Mouse (Mus musculus) kidney, postnatal 25 days (tissue): ENCODE measurements around the gene Slc26a5.

Source experiments
- DNase-seq, 2 experiments: peaks; one replicate each; pipeline ENCODE4 v3.0.0; 2021; ENCODE audit warnings: mixed read lengths in 2 of 2

Slc26a5 gene

DNA sequence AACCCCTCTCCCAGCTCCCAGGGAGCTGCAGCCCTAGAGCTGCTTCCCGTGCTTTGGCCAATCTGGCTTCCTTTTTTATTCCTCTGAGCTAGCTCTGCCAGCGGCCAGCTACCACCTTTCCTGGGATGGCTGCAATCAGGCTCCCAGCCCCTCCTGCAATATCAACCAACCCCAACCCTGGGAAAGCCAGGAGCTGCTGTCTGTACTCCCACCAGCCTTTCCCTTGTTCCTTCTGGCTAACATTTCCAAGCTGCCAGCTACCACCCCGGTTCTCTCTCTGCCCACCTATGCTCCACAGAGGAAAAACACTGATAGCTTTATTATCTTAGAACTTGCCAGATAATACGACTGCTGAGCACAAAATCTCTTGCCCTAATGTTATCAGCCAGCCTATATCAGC, 60.6 kb downstream of the Slc26a5 start:
- no peak for DNase-seq

GRCm38 (mm10) chr5:21803691-21804188, 61.7 kb downstream of the Slc26a5 start:
- no peak for DNase-seq

- DNase-seq = no peak
These were observed 62.5 kb downstream of the Slc26a5 start for GRCm38 (mm10) chr5:21802907-21803306.

DNA sequence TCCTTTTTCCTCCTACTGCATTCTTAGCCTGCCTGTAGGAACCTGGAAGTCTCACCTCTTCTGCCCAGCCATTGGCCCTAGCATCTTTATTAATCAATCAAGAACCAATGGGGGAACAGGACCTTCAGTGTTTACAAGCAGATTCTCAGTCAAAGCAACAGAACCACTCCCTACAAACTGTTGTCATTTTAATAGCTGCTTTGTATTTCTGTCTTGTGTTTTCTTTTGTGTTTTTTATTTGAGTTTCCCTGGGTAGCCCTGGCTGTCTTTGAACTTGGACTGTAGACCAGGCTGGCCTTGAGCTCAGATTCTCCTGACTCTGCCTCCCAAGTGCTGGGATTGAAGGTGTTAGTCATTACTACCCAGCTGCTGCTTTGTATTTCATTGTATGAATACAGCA, 73.2 kb downstream of the Slc26a5 start:
- no peak for DNase-seq

DNA sequence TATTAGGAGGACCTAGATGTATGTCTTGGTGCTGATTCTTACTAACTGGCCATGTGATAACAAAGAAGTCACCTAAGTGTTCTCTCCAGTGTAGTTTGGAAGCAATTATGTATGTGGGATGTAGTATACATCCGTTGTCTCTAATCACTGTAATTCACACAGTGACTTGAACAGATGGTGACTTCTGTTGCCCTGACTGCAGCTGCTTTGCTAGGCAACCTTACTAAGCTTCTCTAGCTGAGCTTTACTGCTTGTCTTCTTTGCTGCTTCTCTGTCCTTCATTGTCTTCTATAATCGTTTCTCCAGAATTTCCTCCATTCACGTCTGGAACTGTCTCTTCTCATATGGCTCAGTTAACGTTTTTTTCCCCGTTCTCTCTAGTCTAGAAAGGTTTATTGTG, 76.3 kb downstream of the Slc26a5 start:
- no peak for DNase-seq

DNA sequence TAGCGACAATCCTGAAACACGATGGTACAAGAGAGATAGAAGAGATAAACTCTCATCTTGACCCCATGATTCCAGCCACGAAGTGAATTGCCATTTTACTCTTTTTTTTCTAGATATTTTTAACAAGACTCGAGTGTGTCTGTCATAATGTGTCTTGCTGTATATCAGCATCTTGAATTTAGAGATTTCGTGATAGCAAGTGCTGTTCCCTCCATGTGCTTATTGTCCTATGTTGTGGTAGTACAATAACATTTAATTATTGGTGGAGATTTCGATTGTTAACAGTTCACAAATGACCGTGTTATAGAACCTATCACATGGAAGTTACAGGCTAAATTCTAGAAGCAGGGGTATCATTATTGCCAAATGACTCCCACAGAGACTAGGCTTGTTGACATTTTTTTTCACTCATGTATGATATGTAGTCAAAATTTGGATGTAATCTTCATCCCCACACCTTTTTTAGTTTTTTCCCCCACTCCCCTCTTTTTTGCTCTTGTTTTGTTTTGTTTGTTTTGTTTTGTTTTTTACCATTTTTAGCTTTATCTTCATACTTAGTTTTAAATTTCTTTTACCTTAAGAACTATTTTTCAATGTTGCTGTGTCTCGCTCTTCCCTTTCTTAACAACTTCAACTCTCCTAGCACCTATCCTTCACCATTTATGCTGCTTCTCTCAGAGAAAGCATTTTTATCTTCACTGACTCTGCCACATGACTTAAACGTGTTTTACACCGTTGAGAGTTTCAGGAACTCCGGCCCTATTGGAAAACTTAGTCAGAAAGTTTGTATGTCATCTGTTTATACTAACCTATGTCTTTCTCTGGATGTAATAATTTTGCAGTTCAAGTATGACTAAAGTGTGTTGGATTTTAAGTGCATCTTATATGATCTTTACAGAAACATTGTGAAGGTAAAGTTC, 78.0 kb downstream of the Slc26a5 start:
- DNase-seq = no peak

DNA sequence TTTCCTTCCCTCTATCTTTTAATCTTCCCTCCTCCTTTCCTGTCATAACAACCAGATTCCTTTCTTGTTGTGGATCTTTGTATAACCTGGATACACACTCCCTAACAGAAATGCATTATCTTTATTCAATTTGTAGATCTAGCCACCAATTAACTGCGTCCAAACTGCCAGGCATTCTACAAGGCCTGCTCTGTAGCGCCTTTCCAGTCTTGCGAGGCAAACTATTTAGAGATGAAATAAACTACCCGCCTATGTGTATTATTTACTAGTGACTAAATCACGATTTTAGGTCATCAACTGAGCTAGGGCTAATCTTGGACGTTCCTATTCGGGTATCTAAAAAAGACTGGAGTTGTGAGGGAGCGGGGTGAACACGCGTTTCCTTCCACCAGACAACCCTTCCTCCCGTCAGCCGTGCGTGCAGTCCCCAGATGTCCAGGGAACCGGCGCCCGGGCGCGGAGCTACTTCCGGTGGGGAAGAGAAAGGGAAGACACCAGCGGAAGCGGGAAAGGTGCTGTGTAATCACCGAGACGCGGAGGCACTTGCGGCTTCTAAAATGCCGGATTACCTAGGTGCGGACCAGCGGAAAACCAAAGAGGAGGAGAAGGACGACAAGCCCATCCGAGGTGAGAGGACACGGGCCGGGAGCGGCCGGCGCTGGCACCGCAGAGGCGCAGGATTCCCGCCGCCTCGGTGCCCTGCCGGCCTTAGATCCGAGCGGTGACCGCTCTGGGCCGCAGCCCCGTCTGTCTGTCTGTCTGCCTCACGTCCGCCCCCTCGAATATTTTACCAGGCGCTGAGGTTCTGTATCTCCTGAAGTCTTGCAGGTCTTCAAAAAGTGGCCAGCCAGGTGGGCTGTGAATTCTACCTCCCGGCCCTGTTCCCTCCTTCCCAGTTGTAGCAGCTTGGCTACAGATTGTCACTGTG, 78.9 kb downstream of the Slc26a5 start:
- DNase-seq = peak; percentile 91 to 95

GRCm38 (mm10) chr5:21785776-21786175, 79.6 kb downstream of the Slc26a5 start:
- DNase-seq = no peak

GRCm38 (mm10) chr5:21785053-21785452, 80.4 kb downstream of the Slc26a5 start, which contains the start of the genes Dnajc2 and Psmc2:
Dnajc2 (minus strand) TSS chr5:21785251.
Psmc2 (plus strand) TSS chr5:21785283.
- DNase-seq = peak; percentile 90 to 96

DNA sequence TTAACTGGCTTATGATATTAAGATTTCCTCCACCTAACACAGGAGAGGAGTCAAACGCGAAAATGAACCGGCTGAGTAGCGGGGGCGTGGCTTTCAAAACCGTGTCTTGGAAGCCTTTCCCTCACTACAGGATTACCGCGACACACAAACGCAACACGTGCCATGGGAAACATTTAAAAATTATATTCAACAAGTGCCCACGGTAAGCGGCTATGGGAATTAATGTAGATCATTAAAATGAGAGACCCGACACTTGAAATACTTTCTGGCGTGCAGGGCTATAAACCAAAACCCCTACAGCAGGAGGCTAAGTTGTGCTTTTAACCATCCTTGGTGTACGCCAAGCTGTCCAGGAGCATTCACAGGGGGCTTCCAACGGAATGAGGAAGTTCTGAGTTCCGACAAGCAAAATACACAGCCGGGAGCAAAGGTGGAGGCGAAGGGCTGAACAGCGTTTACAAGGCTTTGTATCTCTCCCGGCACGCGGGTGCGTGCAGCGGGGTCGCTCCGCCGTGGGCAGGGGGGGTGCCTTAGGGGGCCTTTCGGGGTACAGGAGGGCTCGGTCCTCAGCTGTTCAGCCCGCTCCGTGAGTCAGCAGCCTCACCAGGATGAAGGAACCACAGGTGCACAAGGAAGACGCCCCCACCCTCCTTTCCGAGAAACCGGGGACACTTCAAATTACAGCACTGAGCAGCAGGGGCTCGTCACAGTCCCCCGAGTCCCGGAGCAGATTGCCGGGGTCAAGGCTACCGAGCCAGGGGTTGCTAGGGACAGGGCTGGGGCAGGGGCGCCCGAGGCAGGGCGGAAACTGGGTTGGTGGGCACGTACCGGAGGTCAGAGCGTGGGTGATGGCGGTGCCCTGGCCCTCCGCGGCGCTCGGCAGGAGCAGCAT, 81.0 kb downstream of the Slc26a5 start:
- peak; percentile 47 to 48 for DNase-seq

DNA sequence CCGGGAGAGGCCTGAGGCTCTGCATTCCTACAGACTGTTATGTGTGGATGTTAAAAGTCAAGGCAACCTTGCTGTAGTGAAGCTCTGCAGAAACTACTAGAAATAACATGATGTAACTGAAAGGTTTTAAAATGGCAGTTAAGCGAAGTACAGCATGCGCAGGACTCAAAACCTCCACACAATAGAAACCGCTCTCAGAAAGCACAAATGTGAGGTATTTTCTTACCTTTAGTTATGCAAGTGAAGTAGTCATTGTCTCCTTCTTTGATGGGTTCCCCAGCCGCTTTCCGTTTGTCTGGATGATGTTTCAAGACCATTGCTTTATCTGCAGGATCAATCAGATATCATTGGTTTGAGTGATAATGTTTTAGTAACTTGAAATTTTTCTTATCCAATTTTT, 88.9 kb downstream of the Slc26a5 start:
- DNase-seq = no peak

DNA sequence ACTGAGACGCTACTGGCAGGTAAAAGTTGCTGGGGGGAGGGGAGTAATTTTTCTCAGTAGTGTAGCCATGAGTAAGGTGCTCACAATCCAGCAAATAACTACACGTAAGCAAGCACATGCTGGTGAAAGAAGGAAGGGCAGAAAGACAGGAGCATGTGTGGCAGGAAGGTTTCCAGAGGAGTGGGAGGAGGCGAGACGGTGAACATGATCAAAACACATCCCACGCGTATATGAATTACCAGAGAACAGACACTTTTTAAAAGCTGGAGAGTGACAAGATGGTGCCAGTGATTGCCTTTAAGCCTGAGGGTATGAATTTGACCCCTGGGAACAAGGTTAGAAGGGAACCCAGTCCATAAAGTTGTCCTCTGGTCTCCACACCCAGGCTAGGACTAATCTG, 95.6 kb downstream of the Slc26a5 start:
- no peak for DNase-seq

DNA sequence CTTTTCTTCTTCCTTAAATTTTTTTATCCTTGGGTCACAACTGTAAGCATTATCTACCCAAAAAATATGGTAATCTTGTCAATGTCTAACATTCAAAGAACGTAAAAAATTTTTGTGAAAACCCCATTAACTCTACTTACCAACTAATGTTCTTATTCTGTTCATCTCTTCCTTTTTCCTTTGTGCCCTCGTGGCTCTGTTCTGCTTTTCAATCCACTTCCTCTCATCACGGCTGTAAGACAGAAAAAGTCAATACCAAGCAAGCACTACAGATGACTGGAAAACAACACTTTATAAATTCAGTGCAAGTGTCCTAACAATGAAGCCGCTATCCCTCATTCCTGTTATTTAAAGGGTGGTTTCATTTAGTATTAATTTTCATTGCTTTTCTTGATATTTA, 96.9 kb downstream of the Slc26a5 start:
- DNase-seq = no peak
